Mouse (Mus musculus) R1 (cell line): ENCODE measurements around the gene Tmem50b.
"Not testable (repeated sequence)": the region's sequence is repeated elsewhere in the genome, so short reads cannot be mapped to it uniquely, and the experiment has no call there.

Experiments used
- DNase-seq: peaks from one replicate; pipeline ENCODE4 v3.0.0-alpha.2; 2018; ENCODE audit warnings: low read depth, low spot score

Tmem50b gene

GRCm38 (mm10) chr16:91597672-91598010, at the start of gene Tmem50b:
Gene Tmem50b, minus strand, starts transcription at chr16:91597800.
- peak; percentile 96 for DNase-seq

GRCm38 (mm10) chr16:91646681-91647419, 49.2 kb upstream of the Tmem50b start, which contains the start of gene Gart:
Gene Gart, minus strand, starts transcription at chr16:91646952.
- DNase-seq: peak; percentile 89

- DNase-seq: peak; percentile 65
These were observed 48.5 kb upstream of the Tmem50b start for GRCm38 (mm10) chr16:91645995-91646602.

DNA sequence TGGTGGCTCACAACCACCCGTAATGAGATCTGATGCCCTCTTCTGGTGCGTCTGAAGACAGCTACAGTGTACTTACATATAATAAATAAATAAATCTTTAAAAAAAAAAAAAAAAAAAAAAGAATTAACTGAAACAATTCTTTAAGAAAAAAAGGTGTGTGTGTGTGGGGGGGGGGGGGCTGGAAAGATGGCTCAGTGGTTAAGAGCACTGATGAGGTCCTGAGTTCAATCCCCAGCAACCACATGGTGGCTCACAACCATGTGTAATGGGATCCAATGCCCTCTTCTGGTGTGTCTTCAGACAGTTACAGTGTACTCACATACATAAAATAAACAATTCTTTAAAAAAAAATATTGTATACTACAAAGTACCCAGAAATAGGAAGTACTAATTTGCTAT, 47.8 kb upstream of the Tmem50b start:
- not testable (repeated sequence) for DNase-seq

DNA sequence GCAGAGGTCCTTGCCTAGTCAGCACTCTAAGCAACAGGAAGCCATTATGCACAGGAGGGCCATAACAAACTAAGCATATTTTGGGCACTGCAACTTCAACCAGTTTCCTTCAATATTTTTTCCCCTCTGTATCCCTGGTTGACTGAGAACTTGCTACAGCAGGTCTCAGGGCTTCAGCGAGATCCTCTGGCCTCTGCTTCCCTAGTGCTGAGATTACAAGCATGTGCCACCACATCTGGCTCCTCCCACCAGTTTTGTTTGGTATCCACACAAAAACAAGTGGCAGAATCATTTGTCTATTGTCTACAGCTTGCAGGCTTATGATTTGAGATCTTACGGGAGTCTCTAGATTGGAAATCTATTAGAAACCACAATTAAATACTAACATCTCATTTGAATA, 47.3 kb upstream of the Tmem50b start:
- DNase-seq: no peak

- no peak for DNase-seq
These were observed 42.6 kb upstream of the Tmem50b start for GRCm38 (mm10) chr16:91640171-91640570.

DNA sequence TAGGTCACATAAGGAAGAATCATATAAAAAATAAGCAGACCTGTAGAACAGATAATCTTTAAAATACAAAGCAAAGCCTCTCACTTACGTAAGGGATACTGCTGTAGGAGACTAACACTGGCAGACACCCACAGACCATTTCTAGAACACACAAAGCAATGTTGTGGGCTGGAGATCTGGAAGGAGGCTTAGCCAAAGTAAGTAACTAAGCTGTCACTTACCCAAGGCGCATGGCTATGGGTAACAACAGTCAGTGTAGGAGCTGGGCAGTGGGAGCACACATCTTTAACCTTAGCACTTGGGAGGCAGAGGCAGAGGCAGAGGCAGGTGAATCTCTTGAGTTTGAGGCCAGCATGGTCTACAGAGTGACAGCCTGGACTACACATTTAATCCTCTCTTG, 42.0 kb upstream of the Tmem50b start:
- DNase-seq: no peak

GRCm38 (mm10) chr16:91639161-91639560, 41.6 kb upstream of the Tmem50b start:
- no peak for DNase-seq

DNA sequence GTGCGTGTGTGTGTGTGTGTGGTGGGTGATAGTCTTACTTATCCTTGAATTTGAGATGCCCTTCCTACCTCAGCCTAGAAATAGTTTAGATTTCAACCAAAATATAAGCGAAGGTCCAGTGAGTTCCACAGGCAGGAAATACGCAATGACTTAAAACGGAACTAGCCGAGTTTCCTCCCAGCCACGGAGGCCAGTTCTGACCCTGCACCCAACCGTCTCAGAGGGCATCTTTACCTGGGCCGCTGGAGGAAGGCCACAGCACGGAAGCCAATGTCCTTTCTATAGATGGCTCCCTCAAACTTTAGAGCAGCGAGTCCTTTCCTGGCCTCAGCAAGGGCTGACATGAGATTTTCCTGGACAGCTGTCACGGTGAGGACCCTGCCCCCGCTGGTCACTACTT, 36.0 kb upstream of the Tmem50b start:
- no peak for DNase-seq

DNA sequence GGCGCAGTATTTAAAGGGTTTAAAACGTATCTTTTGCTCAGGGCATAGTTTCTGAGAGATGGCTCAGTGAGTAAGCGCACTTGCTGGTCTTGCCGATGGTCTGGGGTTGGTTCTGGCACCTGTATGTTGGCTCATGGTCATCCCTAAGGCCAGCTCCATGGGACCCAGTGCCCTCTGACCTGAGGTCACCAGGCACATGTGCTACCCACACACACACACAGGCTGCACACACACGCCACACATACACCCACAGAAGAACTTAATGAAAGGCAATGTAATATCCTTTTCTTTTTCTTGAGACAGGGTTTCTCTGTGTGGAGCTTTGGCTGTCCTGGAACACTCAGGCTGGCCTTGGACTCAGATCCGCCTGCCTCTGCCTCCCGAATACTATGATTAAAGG, 35.3 kb upstream of the Tmem50b start:
- no peak for DNase-seq

GRCm38 (mm10) chr16:91632439-91632838, 34.8 kb upstream of the Tmem50b start:
- no peak for DNase-seq

DNA sequence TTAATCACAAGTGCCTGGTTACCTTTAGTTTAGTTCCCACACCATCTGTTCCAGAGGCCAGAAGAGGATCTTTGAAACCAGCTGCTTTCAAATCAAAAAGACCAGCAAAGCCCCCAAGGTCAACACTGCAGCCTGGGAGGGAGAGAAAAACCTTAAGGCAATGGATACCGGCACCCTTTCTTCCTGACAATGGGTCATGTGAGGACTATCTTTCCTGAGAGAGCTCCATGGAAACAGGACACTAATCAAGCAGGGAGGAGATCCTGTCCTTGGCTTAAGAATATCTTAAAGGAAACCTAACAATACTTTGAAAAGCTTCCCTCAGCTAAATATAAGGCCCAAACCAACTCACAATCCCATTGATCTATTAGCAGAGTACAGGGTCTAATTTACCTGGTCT, 33.0 kb upstream of the Tmem50b start:
- DNase-seq: peak; percentile 24

- no peak for DNase-seq
These were observed 32.1 kb upstream of the Tmem50b start for GRCm38 (mm10) chr16:91629749-91630148.

- DNase-seq: no peak
These were observed 31.1 kb upstream of the Tmem50b start for GRCm38 (mm10) chr16:91628673-91629072.

DNA sequence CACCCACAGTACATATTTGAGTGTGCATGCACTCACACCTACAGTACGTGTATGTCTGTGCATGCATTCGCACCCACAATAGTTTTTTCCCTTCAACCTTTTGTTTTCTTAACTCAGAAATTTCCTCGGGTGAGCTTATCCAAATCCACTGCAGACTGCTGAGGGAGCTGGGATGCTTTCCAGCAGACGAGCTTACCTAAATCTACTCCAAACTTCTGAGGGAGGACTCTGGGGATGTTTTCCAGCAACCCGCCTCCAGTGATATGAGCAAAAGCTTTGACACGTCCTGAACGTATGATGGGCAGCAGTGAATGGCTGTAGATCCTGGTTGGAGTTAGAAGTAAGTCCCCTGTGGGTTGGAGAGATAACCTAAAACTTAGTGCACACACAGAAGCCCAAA, 30.2 kb upstream of the Tmem50b start:
- no peak for DNase-seq

DNA sequence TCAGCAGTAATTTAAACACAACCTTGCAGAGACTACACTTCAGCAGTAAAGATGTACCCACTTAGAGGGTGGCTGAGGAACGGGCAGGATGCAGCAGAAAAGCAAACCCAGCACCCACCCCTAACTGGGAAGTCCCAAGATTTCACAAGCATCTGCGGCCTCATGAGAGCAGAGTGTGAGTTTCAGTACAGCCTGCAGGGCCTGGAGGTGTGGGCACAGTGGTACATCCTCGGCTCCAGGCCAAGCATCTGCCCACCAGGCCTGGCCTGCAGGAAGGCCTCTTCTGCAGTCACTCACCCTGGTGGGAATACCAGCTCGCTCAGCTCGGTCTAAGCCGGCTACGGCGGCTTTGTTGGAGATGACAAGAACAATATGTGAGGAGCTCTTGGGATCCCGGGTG, 25.5 kb upstream of the Tmem50b start:
- no peak for DNase-seq

DNA sequence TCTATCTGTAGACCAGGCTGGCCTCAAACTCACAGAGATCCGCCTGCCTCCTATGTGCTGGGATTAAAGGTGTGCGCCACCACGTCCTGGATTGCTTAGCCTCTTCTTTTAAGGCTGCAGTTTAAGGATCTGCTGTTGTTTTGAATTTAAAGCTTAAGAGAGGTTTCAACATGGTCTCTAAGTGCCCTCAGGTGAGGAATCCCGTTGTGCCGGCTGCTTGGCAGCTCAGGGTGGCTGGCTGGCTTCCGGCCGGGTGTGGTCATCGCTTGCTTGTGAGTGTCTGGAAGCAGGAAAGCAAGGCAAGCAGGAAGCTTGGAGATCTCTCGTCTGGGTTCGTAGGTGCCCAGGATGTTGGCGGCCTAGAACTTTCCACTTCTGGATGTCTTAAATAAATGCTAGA, 23.4 kb upstream of the Tmem50b start:
- peak; percentile 50 for DNase-seq

DNA sequence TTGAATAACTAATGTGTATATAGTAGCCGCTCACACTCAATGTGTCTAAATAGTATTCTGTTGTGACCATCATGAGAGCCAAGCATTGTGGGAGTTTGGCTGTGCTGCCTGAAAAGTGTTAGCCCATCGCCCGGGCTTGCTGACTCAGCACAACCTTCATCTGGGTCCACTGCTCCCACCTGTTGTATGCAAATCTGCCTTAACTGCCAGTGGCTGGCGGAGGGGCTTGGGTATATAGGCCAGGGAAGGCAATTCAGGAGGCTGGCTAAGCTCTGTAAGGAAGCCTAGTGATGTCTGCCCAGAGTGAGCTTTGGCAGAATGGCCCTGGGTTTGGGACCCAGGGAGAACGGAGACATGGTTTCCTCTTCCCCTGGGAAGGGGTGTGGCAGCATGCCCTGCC, 22.6 kb upstream of the Tmem50b start:
- DNase-seq: peak; percentile 40

- peak; percentile 85 for DNase-seq
These were observed 21.2 kb upstream of the Tmem50b start, which contains the start of gene Dnajc28 for GRCm38 (mm10) chr16:91618511-91619501. Gene Dnajc28, minus strand, starts transcription at chr16:91619026.

DNA sequence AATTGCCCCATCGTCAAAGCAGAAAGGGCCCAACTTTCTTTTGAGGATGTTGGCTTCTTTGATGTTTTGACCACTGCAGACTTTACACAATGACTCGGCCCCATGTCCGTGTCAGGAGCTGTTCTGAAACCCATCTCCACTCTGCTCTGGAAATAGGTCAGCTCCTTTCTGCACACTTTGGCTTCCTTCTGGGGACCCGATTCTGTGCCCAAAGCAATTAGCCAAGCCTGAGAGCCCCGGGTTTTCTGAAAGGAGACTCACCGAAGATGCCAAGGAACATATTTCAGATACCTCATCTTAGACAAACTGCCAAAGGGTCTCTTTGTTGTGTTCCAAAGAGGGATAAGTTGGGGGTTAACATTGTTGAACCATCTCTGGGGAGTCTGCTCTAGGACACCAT, 17.0 kb upstream of the Tmem50b start:
- DNase-seq: no peak

- no peak for DNase-seq
These were observed 14.9 kb upstream of the Tmem50b start for GRCm38 (mm10) chr16:91612525-91612924.

- DNase-seq: peak; percentile 77
These were observed 13.6 kb upstream of the Tmem50b start for GRCm38 (mm10) chr16:91611248-91611647.
